Mouse (Mus musculus) thymus, postnatal 25 days (tissue): ENCODE results near the gene Bmp15.

ENCODE experiments used
- DNase-seq: peaks from one replicate; pipeline ENCODE4 v3.0.0; 2022

Bmp15 gene

DNA sequence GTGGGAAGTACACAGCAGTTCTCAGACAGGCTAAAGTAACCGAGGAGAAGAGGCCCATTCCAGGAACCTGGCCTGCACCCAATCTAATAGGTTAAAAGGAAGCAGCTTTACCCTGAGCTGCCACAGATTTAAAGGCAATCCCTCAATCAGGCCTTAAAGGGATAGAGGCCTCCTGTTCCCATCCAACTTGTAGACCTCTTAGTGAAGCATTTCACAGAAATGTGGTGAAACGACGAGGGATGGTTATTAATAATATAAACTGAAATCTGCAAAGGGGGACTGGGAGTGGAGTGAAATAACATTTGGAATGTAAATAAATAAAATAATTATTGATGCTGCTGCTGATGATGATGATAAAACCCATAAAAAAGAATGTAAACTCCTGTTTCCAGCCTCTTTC, at the start of gene Bmp15:
Bmp15 (minus strand) TSS at position 101 of the 400 bp plus-strand sequence.
- DNase-seq, result no peak

DNA sequence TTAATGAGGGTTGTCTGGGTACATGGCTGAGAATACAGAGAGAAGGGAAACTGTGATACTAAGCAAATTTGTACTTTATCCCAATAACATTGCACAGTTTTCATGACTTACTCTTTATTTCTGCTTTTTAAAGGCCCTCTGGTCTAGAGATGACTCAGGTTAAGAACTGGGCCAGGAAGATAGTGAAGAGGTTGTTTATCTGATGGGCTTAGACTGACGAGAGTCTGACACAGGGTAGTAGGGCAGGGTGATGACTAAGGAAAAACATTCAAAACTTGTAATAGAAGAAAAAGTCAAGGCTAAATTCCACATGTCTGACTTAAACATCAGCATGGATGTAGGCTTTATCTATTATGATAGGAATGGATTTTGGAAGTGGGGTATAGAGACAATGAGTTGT, 48.3 kb upstream of the Bmp15 start:
- no peak for DNase-seq

DNA sequence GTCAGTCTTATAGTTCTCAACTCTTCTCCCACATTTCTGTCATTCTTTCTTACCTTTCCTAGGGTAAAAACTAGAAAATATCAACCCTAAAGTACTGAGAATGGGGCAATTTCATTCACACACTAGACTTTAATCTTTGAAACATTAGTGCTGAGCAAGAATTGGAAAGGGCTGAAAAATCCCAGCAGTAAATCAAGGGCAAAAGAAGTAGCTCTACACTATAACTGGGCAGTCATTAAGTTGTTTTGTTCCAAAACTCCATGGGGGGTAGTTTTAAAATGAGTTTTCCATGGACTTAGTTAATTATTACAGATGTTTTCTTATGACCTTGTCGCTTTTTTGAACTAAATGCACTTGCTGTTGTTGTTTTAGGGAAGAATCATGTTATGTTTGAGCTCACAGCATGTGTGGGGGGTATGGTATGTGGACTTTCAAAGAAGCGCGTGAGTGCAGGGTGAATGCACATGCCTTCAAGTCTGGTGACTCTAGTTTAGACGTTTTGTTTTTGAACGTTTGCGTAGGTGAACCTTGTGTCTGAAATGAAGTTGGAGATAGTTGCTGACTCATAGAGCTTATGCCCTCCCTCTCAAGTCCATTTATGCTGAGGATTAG, 37.1 kb upstream of the Bmp15 start:
- no peak for DNase-seq

DNA sequence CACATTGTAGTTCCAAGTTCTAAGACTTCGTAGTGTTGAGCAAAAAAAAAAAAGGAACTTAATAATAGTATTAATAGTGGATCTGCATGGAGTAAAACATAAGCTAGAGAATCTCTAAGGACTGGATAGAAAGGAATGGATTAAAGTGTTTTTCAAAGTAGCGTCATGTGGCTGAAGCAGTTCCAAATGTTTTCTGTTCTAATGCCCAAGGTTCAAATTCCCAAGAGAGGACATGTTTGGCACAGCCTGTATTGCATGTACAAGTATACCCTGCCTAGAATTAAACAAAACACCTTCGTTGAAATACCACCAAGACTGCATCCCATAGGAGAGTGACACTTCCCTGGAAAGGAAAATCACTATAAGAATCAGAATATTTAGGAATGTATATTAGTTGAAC, 36.4 kb upstream of the Bmp15 start:
- DNase-seq, result no peak

DNA sequence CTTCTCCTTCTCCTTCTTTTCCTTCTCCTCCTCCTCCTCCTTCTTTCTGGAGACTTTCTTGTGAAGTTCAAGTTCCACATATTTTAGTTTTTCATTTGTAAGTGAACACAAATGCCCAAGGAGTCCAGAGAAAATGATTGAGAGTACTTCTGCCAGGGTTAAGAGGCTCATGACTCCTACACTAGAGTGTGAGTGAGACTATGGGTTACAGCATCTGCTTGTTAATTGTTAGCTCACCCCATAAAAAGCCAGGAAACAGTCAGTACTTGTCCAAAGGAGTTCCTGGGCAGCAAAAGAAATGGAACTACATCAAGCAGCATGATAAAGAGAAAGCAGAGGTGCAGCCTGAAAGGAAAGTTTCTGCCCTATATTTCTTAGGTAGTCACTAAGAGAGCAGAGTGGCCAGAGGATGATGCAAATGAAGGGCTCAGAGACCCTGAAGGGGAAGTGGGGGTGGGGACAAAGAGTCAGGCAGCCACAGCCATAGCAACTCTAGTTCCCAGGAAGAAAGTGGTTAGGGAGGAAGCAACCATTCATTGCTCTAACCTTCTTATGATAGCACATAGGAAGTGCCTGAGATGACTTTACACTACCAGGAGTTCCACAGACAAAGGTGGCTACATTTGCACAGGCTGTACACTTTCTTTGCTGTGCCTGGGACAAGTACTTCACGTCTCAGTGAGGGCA, 24.9 kb upstream of the Bmp15 start:
- no peak for DNase-seq

DNA sequence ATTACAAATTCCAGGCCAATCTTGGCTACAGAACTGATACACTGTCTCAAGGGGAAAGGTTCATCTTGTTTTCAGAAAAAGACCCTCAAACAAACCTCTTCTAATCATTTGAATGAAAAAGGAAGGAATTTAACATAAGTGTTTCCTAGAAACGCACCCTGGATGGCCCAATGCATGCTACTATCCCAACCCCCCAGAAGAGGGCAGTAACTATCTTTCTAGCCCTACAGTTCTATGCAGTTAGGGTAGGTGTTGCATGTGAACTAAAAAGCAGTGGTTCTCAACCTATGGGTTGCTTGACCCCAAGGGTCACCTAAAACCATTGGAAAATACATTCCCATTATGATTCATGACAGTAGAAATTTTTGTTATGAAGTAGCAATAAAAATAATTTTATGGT, 3.5 kb upstream of the Bmp15 start:
- DNase-seq, result no peak

DNA sequence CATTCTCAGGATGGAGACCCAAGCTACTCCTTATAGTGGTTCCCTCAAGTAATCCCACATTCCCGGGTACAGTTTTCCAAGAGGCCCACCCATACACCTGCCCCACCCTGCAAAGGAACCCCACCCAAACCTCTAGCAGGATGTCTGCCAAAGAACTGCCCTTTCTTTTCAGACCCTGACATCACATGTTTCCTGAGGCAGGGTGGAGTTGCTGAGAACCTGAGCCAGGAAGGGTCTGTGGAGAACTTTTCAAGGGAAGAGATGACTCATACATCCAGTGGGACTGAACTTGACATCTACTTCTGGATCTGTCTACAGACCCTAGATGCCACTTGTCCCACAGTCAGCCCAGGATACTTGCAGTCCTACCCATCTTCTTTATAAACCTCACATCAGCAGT, 2.8 kb downstream of the Bmp15 start:
- no peak for DNase-seq
